Mouse (Mus musculus) thymus, postnatal 4 days (tissue): ENCODE results near the gene Cacna1c.

Experiments used
- DNase-seq: peaks from one replicate; pipeline ENCODE4 v3.0.0; 2021

Gene Cacna1c

GRCm38 (mm10) chr6:118954988-118955554 lies 241.1 kb downstream of the Cacna1c start:
- no peak for DNase-seq

GRCm38 (mm10) chr6:118952377-118952776 lies 243.8 kb downstream of the Cacna1c start:
- no peak for DNase-seq

DNA sequence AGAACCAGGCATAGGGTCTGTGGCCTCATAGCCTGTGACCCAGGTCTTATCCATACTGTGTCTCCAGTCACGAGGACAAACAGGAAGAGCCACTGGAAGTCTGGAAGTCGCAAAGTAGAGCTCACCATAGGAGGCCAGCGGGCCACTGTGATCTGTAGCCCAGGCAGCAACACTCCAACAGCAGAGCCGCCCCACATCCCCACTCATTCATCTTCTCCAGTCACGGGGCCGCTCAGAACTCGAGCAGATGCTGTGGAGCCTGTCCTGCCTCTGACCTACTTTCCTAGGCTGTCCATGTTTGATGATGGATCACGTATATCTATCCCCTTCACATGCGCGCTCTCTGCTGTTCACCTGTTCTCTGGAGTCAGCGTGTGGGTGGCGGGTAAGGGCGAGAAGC lies 246.0 kb downstream of the Cacna1c start:
- DNase-seq = no peak

DNA sequence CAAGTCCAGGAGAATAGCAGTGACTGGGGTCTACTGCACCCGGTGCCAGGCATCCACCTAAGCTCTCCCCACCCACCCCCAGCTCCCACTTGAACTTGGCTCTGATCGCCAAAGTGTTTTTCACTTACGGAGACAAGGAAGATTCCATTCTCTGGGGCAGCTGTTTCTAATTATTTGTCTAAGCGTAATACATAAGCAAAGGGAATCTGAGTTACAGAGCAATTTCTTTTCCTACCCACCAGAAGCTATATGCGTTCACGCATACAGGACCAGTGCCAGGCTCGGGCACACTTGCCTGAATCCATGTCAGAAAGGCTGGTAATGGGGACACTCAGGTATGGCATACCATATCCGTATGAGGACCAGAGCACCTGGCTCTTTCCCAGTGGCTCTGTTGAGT lies 248.9 kb downstream of the Cacna1c start:
- no peak for DNase-seq

GRCm38 (mm10) chr6:118946660-118947059 lies 249.6 kb downstream of the Cacna1c start:
- no peak for DNase-seq

GRCm38 (mm10) chr6:118944093-118944492 lies 252.1 kb downstream of the Cacna1c start:
- DNase-seq = no peak

- no peak for DNase-seq
Observed at GRCm38 (mm10) chr6:118941816-118942215, 254.4 kb downstream of the Cacna1c start.

- DNase-seq = no peak
Observed at GRCm38 (mm10) chr6:118941036-118941435, 255.2 kb downstream of the Cacna1c start.

DNA sequence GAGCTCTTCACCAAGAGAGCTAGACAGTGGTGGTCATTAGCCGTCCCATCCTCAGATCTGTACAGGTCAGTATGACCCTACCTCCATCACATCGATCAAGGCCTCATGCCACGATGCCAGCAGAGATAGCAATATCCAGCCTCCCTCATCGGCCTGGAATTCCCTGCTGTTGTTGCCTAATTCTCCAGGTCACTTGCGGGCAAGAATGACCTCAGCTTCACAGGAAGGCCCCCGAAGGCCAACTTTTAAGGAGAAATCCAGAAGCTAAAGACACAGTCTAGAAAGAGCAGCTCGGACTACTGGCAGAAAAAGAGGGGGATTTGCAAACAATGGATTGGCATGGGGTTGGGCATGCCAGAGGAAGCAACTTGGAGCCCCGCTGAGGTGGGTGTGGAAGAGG lies 256.6 kb downstream of the Cacna1c start:
- DNase-seq = no peak

DNA sequence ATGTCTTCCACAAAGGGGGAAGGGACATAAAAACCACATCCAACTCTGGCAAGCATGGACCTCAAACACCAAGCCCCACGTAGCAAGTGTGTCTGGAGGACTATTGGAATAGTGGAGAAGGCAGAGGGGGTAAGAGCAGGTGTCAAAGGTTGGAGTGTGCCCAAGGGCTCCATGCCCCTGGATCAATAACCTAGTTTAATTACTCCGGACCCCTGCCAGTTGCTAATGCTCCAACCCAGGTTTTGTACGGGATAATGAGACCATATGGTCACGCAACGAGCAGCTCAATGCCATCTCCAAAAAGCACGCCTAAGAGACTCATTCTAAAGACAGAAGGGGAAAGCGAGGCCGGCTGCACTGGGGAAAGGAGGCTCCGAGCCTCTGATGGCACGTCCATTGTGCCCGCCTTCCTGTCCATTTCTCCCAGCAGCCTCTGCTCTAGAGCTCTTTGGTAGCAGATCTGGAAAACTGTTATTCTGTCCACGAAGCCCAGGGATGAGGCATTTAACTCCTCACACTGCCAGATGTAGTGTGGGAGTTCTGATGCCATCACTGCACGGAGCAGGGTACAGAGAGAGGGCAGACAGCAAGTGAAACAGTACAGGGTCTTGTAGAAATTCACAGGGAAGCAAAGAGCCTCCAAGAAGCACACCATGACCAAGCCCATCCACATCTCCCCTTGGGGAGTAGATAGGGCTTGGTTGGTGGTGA lies 257.7 kb downstream of the Cacna1c start:
- DNase-seq = no peak

DNA sequence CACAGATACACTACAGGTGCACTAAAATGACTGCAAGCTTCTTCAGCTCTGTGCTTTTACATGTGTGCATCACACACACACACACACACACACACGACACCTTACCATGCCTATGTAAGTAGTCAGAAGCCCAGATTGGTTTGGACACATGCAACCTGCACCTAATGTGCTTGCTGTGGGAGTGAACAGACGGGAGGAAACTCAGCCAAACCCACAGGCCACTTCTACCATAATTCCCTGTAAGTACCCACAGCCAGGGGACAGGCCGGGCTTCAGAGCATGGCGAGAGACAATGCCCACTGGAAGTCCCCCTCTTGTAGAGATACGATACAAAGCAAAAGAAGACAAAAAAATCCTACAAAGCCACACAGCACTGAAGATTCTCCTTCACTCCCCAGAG lies 258.7 kb downstream of the Cacna1c start:
- no peak for DNase-seq

- DNase-seq = peak; percentile 31
Observed at GRCm38 (mm10) chr6:118935520-118936415, 260.4 kb downstream of the Cacna1c start.

GRCm38 (mm10) chr6:118934243-118934902 lies 261.8 kb downstream of the Cacna1c start:
- DNase-seq = peak; percentile 78

DNA sequence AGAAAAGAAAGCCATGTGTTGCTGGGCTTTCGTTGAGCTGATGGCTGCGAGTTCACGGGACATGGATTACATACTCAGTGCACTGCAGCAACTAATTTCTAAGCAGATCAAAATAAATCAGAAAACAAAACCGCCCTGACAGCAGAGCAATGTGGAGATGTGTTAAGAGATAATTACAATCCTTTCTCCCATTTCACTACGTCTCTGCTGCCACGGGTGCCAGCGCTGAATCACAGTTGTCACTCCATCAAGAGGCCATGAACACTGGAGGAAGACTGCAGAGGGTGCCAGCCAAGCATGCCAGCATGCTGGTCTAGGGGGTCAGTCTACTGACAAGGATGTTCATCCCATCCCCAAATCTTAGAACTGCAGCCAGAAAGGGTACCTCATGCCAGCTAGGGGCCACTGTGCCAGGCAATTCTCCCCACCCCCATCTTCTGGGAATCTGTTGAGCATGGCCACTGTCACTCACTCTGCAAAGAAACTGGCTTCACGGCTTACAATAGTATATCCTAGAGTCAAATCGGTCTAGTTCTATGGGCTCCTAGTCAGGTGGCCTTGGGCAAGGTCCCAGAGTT lies 263.1 kb downstream of the Cacna1c start:
- peak; percentile 34 for DNase-seq

- no peak for DNase-seq
Observed at GRCm38 (mm10) chr6:118932002-118932700, 264.1 kb downstream of the Cacna1c start.

DNA sequence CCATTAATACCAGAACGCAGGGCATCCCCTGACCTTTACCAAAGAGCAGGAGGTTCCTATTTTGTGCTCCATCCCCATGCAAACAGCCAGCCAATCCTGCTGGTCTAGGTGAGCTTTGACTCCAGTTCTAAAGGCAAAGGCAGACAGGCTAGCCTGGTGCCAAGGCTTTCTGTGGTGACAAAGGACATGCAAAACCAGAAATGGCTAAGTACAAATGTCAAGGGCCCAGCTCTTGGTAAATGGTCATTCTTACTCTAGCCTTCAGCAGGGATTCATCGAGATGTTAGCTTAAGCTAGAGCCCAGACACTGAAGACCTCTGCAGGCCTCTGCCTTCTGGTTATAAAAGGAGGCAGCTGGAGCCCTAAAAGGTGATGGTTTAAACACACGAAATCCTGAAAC lies 269.5 kb downstream of the Cacna1c start:
- DNase-seq = no peak

DNA sequence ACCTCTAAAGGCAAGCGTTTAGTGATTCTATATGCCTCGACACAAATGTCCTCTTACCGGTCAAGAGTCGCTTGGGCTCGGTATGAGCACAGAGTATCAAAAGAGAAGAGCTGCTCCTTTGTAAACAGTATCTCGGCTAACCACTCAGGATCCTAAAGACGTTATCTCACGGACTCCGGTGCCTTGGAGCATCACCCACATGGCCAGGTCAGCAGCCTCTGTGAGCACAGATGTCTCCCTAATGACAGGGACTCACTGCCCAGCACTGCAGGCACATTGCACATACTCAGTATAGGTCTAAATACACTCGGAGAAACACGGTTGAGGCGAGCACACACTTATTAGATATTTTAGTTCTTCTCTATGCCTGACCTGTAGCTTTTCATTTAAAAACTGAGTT lies 271.8 kb downstream of the Cacna1c start:
- DNase-seq = no peak

DNA sequence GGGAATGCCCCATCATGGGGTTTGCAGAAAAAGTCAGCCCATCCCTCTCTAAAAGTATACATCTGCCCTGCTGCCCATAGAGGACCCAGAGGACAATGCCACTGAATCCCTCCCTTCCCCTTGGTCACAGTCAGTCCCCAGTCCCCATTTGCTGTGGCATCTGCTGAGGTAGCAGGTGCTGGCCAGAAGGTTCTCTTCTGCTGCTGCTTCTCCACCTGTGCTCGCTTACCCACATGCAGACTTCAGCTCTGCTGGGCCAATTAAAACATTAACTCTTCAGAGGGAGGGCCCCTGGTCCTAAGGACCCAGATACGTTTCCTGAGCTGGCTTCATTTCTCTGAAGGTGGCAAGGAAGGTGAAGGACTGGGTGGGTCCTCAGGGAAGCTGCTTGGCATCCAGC lies 272.3 kb downstream of the Cacna1c start:
- DNase-seq = no peak

- DNase-seq = peak; percentile 18
Observed at GRCm38 (mm10) chr6:118923212-118923577, 273.0 kb downstream of the Cacna1c start.

DNA sequence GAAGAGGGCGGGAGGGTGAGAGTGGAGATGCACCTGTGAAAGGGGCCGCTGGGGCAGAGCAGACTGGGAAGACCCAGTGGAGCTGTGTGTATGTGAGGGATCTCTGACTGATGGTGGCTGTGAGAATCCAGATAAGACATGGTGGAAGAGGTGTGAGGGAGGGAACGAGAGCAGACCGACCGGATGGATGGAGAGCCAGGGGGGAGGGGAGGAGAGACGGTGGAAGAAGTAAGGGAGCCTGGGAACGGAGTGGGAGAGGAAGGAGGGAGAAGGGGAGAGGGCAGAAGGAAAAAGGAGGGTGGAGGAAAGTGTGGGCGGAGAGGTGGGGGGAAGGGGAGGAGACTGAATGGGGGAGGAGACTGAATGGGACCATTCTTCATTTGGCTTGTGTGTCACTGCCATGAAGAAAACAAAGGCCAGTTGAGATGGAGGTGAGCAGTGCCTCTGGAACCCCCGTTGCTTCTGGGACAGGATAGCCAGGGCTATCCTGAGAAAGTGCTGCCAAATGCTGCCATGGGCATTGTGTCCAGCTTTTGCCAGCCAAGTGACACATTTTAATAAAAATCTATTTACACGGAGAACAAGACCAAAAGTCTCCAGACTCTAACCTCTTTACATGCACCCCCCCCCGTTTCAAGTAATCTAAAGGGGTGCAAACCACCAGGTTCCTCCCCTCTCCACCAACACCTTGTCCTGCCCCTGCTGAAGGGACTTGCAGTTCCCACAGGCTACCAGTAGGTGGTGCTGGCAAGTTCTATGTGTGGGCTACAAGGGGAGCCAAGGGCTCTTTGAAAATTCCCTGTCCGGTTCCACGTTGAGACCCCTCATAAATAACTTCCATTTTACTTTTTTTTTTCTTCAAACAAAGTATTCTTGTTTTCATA lies 273.6 kb downstream of the Cacna1c start:
- DNase-seq = peak; percentile 88

DNA sequence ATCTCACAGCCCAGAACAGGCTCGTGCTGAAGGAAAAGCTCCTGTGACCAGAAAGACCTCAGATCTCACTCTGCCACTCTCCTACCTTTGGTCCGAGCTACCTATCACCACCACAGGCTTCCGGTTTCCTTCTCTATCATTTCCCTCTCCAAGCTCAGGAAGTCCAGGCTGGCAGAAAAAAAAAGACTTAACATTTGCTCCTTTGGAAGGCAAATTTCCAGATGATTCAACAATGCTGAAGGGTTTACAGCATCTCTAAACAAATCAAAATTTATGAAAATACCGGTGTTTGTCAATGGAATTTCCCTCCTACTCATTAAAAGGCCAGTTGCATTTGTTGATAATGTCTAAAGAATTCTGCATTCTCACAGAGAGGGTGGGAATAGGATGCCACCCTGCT lies 288.0 kb downstream of the Cacna1c start:
- DNase-seq = no peak
